Mouse (Mus musculus): ENCODE data around the gene Tnfaip8l1.

Tnfaip8l1 gene

DNA sequence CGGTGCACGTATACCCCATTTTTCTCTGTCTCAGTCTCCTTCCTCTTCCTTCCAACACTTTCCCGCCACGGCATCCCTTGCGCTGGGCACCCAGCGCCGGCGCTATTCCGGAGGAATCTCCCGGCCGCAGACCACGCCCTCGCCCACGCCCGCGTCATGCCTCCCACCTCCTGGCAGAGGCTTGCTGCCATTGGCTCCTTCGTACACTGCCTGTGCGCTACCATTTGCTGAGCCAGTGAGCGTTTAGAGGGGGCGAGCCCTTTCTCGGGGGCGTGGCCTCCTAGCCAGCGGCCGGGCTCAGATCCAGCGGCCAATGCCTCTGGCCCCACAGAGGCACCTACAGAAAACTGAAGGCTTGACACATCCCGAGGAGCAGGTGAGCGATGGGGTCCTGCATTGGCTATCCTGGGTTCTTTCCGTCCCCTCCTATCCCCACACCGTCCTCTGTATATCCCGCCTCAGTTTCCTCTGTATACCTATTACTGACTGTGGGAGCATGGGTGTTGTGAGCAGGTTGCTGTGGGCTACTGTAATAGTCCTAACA lies at the start of gene Tnfaip8l1:
Gene Tnfaip8l1 (plus strand): TSS at position 247 of the 544 bp plus-strand sequence.
- DNase-seq (ENCODE audit: low read depth, low spot score), result peak; percentile 92

GRCm38 (mm10) chr17:56112743-56113142 lies 49.5 kb upstream of the Tnfaip8l1 start:
- DNase-seq (ENCODE audit: low read depth, low spot score), result no peak

- DNase-seq (ENCODE audit: low read depth, low spot score), result no peak
These were observed 46.1 kb upstream of the Tnfaip8l1 start for GRCm38 (mm10) chr17:56116193-56116592.

GRCm38 (mm10) chr17:56117251-56117710 lies 45.0 kb upstream of the Tnfaip8l1 start, which contains the start of gene Plin5:
TSS of gene Plin5 (minus strand) at chr17:56117596.
- peak; percentile 44 for DNase-seq (ENCODE audit: low read depth, low spot score)

DNA sequence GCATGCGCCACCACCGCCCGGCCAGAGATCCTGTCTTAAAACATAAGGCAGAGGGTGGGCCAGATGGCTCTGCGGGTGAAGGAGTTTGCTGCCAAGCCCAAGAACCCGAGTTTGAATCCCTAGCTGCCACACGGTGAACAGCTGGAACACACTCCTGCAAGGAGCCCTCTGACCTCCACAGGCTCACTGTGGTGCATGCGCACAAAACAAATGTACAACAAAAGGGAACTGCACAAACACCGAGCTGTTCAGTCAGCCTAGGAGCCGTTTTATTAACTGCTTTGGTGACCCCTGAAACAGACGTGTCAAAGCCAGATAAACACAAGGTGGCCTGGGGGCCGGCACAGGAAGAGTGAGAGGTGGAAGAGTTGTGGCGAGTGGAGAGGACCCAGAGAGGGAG lies 42.8 kb upstream of the Tnfaip8l1 start:
- DNase-seq (ENCODE audit: low read depth, low spot score), result no peak

GRCm38 (mm10) chr17:56119981-56120880 lies 42.0 kb upstream of the Tnfaip8l1 start:
- DNase-seq (ENCODE audit: low read depth, low spot score), result no peak

GRCm38 (mm10) chr17:56121826-56122225 lies 40.5 kb upstream of the Tnfaip8l1 start, which contains the start of gene Lrg1:
TSS of gene Lrg1 (minus strand) at chr17:56122001.
- no peak for DNase-seq (ENCODE audit: low read depth, low spot score)

- no peak for DNase-seq (ENCODE audit: low read depth, low spot score)
These were observed 39.1 kb upstream of the Tnfaip8l1 start for GRCm38 (mm10) chr17:56123161-56123560.

DNA sequence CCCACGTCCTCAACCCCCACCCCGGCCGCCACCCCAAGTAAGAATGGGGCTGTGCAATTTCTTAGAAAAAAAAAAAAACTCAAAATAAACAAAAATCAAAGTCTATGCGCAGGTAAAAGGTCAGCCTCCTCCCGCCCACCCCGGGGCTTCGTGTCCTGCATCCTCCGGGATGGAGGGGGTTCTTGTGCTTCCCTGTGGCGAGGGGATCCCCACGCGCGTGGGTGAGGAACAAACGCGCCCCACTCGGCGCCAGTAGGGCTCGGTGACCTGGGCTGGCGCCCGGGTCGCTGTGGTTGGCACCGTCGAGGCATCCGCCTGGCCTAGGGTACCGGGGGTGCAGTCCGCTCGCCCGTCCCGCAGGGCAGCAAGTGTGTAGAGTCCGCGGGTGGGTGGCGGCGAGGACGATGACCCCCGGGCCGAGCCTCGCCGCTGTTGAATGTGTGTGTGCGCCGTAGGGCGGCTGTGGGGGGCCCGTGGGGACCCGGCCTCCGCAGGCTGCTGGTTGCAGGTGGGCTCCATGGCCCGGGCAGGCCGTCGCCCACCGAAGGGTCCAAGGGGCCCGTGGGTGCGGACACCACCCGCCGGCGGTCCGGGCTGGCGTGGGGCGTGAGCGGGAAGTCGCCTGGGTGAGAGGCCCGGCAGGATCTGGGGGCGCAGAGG lies 38.5 kb upstream of the Tnfaip8l1 start:
- DNase-seq (ENCODE audit: low read depth, low spot score), result no peak

GRCm38 (mm10) chr17:56124377-56125275 lies 37.7 kb upstream of the Tnfaip8l1 start:
- DNase-seq (ENCODE audit: low read depth, low spot score), result peak; percentile 49

DNA sequence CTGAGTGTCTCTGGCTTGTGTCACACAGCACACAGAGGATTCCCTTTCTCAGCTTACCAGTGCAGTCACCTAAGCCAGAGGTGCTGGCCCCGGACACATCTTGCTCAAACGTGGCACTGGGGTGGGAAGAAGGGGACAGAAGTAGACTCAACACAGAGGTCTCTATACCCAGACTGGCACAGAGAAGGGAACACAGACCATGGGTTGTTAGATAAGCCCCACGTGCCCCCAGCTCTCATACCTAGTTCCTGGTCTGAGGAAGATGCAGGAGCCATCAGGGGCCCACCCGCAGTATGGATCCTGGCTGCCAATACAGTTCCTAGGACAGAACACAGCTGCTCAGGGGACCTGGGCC lies 37.0 kb upstream of the Tnfaip8l1 start:
- no peak for DNase-seq (ENCODE audit: low read depth, low spot score)

DNA sequence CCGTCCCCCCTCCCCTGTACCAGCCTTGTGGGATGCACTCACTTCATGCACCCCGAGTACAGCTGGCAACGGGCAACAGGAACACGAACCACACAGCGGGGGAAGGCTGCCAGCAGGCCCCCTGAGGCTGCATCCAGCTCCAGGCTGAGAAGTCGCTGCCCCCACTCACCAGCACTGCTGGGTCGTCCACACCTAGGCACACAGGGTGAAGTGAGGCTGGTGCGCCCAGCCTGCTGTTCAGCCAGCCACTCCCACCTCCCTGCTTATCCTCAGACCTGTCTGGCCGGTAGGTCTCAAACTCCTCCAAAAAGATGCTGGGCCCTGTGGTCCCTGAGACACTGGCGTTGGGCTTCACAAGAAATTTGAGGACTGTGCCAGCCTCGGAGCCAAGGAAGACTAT lies 36.1 kb upstream of the Tnfaip8l1 start:
- no peak for DNase-seq (ENCODE audit: low read depth, low spot score)

DNA sequence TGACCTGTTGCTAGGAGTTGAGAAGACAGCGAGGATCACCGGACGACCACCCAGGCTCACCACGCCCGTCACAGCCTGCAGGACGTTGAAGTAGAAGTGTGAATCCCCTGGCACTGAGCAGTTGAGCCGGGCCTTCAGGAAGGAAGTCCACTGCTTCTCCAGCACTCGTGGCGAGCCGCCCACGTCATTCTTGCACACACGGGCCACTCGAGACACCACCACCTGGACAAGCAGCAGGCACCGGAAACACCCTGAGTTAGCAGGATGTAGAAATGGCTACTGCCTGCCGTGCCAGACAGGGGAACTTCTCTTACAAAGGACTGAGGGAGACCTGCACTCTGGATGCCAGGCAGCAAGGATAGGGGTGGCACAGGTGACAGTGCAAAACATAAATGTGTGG lies 34.0 kb upstream of the Tnfaip8l1 start:
- no peak for DNase-seq (ENCODE audit: low read depth, low spot score)

DNA sequence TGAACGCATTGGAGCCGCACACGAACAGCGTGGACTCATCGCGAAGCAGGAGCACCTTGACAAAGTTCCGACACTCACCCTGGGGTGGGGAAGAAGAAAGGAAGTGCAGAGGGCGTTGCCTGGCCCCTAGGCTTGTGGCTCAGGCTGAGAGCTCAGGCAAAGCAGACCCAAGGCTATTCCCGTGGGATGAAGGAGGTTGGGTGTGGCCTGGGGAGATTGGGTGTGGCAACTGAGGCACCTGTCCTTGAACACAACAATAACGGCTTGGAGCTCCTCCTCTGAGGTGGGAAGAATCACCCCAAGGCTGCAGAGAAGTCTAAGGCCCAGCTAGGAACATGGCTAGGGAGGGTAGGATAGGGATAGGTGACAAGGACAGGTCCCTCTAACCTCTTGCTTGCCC lies 31.1 kb upstream of the Tnfaip8l1 start:
- no peak for DNase-seq (ENCODE audit: low read depth, low spot score)

GRCm38 (mm10) chr17:56131814-56132213 lies 30.5 kb upstream of the Tnfaip8l1 start:
- DNase-seq (ENCODE audit: low read depth, low spot score), result peak; percentile 78

GRCm38 (mm10) chr17:56132661-56133060 lies 29.6 kb upstream of the Tnfaip8l1 start:
- peak; percentile 77 for DNase-seq (ENCODE audit: low read depth, low spot score)

- DNase-seq (ENCODE audit: low read depth, low spot score), result no peak
These were observed 28.6 kb upstream of the Tnfaip8l1 start for GRCm38 (mm10) chr17:56133457-56134363.

DNA sequence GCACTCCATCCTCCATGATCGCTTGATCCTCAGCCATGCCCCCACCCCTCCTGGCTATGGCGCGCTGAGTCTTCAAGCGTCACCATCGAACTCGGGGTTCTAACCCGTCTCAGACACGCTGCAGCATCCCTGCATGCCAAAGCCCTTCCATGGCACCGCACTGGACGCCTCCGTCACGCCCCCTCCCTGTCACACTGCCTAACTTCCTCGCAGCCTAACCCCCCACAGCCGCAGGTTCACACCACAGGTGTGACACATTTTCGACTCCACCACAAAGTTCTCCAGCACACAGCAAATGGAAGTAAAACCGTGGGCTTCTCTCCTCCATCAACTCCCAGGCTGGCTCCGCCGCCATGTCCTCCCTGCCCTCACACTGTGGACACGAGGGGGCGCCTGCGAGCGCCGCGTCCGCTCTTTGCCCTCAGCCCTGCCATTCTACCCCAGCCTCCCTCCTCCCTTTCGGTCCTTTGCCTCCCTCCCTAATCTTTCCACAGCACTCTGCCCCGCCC lies 27.8 kb upstream of the Tnfaip8l1 start:
- peak; percentile 80 for DNase-seq (ENCODE audit: low read depth, low spot score)

DNA sequence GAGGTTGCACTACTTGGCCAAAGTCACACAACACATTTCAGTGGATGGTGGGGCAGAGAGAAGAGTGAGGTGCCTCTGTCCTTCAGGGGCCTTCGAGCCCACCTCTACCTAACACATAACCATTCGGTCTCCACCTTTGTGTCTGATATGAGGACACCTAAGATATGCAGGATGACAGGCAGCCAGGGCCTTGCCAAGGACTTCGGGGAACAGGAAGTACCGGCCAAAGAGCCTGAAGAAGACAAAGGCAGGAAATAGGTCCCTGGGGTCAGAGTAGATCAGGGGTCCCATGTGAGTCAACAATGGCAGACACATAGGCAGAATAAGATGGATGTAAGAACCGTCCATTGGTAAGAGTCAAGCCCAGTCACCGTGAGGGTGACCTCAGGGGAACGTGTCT lies 25.7 kb upstream of the Tnfaip8l1 start:
- DNase-seq (ENCODE audit: low read depth, low spot score), result no peak

All from A20 (cell line).